Mouse (Mus musculus) midbrain, embryonic 10.5 days (tissue): Measurements from ENCODE around the gene Ubxn6. TPM values are rescaled to one million over a fixed set of nuclear protein-coding genes. Genes with fewer than 3 reads are reported as not detected.
"Not testable (repeated sequence)": the region's sequence is repeated elsewhere in the genome, so short reads cannot be mapped to it uniquely, and the experiment has no call there.

Experiments used
- DNase-seq: peaks from one replicate; pipeline ENCODE4 v3.0.0-alpha.2; 2017; ENCODE audit warnings: low spot score
- H3K27ac ChIP-seq: fragments of 300-500 bp; sonication (generic); replicated peaks from 2 replicates; pipeline ENCODE4 v1.5.1; 2016; ENCODE audit warnings: mild to moderate bottlenecking
- H3K27me3 ChIP-seq: fragments of 300-500 bp; sonication (generic); 2 replicates; pipeline ENCODE4 v1.6.1; 2016; ENCODE audit warnings: low read depth, mild to moderate bottlenecking; ENCODE audit not compliant: poor library complexity, severe bottlenecking
- H3K36me3 ChIP-seq: fragments of 300-500 bp; sonication (generic); 2 replicates; pipeline ENCODE4 v1.6.1; 2016; ENCODE audit warnings: mild to moderate bottlenecking, moderate library complexity
- H3K4me1 ChIP-seq: fragments of 300-500 bp; sonication (generic); 2 replicates; pipeline ENCODE4 v1.6.1; 2016
- H3K4me3 ChIP-seq: fragments of 300-500 bp; sonication (generic); 2 replicates; pipeline ENCODE4 v1.5.1; 2016; ENCODE audit warnings: mild to moderate bottlenecking, moderate library complexity
- H3K9me3 ChIP-seq: fragments of 300-500 bp; sonication (generic); replicated peaks from 2 replicates; pipeline ENCODE4 v1.6.1; 2016; ENCODE audit warnings: mild to moderate bottlenecking
- WGBS: fragments of 180-500 bp; shearing (Covaris S2); methylation state at CpG from one replicate; pipeline ENCODE4 v1.1.7; 2016; 5-methylcytosine and 5-hydroxymethylcytosine counted together
- polyA plus RNA-seq: library from polyadenylated mRNA; unstranded; fragments of >200 nt; fragmentation: Nextera tagmentation; extraction: Ambion mirVana; gene quantifications from 2 replicates; pipeline ENCODE4 v1.2.1, GENCODE M21; 2016

The Ubxn6 gene
- polyA plus RNA-seq, 1 experiment from 2014 or later: 35.7 TPM

- Histone ChIP-seq H3K9me3 (no peaks in the 10 kb centered on the region), H3K4me3 (no peak within 1 kb of the TSS), H3K4me1 (peaks cover 10% of the 10 kb centered on the region; the same call in 1 of the 2 replicates), H3K36me3 (no peaks in the 10 kb centered on the region), H3K27ac (no peak within 1 kb of the TSS), H3K27me3 (no peaks in the 10 kb centered on the region)
- no peak for DNase-seq
- 63% methylated on average over 8 of the region's 10 CpGs for WGBS
Observed at GRCm38 (mm10) chr17:56109219-56110051, 34.6 kb upstream of the Ubxn6 start, which contains the start of gene Plin4. Plin4 (minus strand) TSS chr17:56109803.

GRCm38 (mm10) chr17:56108334-56109044 is 33.7 kb upstream of the Ubxn6 start:
- H3K9me3 ChIP-seq: no peaks in the 10 kb centered on the region
- H3K27ac ChIP-seq: no peak overlapping the region
- DNase-seq: no peak
- no peak overlapping the region for H3K4me3 ChIP-seq
- no peaks in the 10 kb centered on the region for H3K27me3 ChIP-seq
- WGBS: 87% methylated on average over 6 of the region's 6 CpGs
- peaks cover 7% of the 10 kb centered on the region for H3K36me3 ChIP-seq
- H3K4me1 ChIP-seq: peaks cover 8% of the 10 kb centered on the region; the same call in 1 of the 2 replicates

GRCm38 (mm10) chr17:56107736-56108135 is 32.9 kb upstream of the Ubxn6 start:
- Histone ChIP-seq H3K27ac (no peak overlapping the region), H3K4me1 (peaks cover 2% of the 10 kb centered on the region; the same call in 1 of the 2 replicates), H3K4me3 (no peak overlapping the region), H3K27me3 (no peaks in the 10 kb centered on the region), H3K36me3 (peaks cover 14% of the 10 kb centered on the region), H3K9me3 (no peaks in the 10 kb centered on the region)
- 72% methylated on average over 2 of the region's 2 CpGs for WGBS
- no peak for DNase-seq

- 85% methylated on average over 4 of the region's 4 CpGs for WGBS
- no peak for DNase-seq
- Histone ChIP-seq H3K36me3 (peaks cover 22% of the 10 kb centered on the region), H3K9me3 (no peaks in the 10 kb centered on the region), H3K27ac (no peak overlapping the region), H3K4me1 (no peaks in the 10 kb centered on the region), H3K4me3 (no peak overlapping the region), H3K27me3 (no peaks in the 10 kb centered on the region)
Observed at GRCm38 (mm10) chr17:56106981-56107380, 32.2 kb upstream of the Ubxn6 start.

GRCm38 (mm10) chr17:56106436-56106835 is 31.6 kb upstream of the Ubxn6 start:
- H3K27ac ChIP-seq, H3K4me3 ChIP-seq, H3K4me1 ChIP-seq, DNase-seq, H3K27me3 ChIP-seq, H3K9me3 ChIP-seq: not testable (repeated sequence)
- WGBS: 94% methylated on average over 4 of the region's 4 CpGs
- peaks cover 27% of the 10 kb centered on the region for H3K36me3 ChIP-seq

GRCm38 (mm10) chr17:56104821-56105220 is 30.0 kb upstream of the Ubxn6 start:
- not testable (repeated sequence) for H3K27me3 ChIP-seq, H3K27ac ChIP-seq, H3K9me3 ChIP-seq, H3K4me1 ChIP-seq, DNase-seq, H3K4me3 ChIP-seq
- 94% methylated on average over 2 of the region's 5 CpGs for WGBS
- H3K36me3 ChIP-seq: peaks cover 43% of the 10 kb centered on the region

- no peak overlapping the region for H3K27ac ChIP-seq
- 95% methylated on average over 8 of the region's 8 CpGs for WGBS
- no peak overlapping the region for H3K4me3 ChIP-seq
- H3K9me3 ChIP-seq: no peaks in the 10 kb centered on the region
- no peaks in the 10 kb centered on the region for H3K27me3 ChIP-seq
- DNase-seq: no peak
- H3K4me1 ChIP-seq: no peaks in the 10 kb centered on the region
- peaks cover 55% of the 10 kb centered on the region for H3K36me3 ChIP-seq
Observed at GRCm38 (mm10) chr17:56103465-56104285, 28.8 kb upstream of the Ubxn6 start.

- Histone ChIP-seq H3K27me3 (no peaks in the 10 kb centered on the region), H3K27ac (no peak overlapping the region), H3K4me3 (no peak overlapping the region), H3K4me1 (no peaks in the 10 kb centered on the region), H3K9me3 (no peaks in the 10 kb centered on the region), H3K36me3 (peaks cover 62% of the 10 kb centered on the region)
- WGBS: 94% methylated on average over 9 of the region's 9 CpGs
- no peak for DNase-seq
Observed at GRCm38 (mm10) chr17:56102927-56103326, 28.1 kb upstream of the Ubxn6 start.

GRCm38 (mm10) chr17:56102158-56102557 is 27.3 kb upstream of the Ubxn6 start:
- Histone ChIP-seq H3K27me3 (no peaks in the 10 kb centered on the region), H3K27ac (no peak overlapping the region), H3K36me3 (peaks cover 70% of the 10 kb centered on the region), H3K4me3 (no peak overlapping the region), H3K4me1 (no peaks in the 10 kb centered on the region), H3K9me3 (no peaks in the 10 kb centered on the region)
- DNase-seq: no peak
- 91% methylated on average over 5 of the region's 5 CpGs for WGBS

- H3K27me3 ChIP-seq: no peaks in the 10 kb centered on the region
- H3K4me3 ChIP-seq: no peak overlapping the region
- DNase-seq: no peak
- 95% methylated on average over 3 of the region's 3 CpGs for WGBS
- no peaks in the 10 kb centered on the region for H3K4me1 ChIP-seq
- H3K27ac ChIP-seq: no peak overlapping the region
- H3K36me3 ChIP-seq: peaks cover 83% of the 10 kb centered on the region
- H3K9me3 ChIP-seq: no peaks in the 10 kb centered on the region
Observed at GRCm38 (mm10) chr17:56100811-56101210, 26.0 kb upstream of the Ubxn6 start.

- Histone ChIP-seq H3K27me3 (no peaks in the 10 kb centered on the region), H3K36me3 (peaks cover 98% of the 10 kb centered on the region), H3K9me3 (no peaks in the 10 kb centered on the region), H3K4me3 (no peak overlapping the region), H3K27ac (no peak overlapping the region), H3K4me1 (no peaks in the 10 kb centered on the region)
- DNase-seq: no peak
- 95% methylated on average over 15 of the region's 15 CpGs for WGBS
Observed at GRCm38 (mm10) chr17:56098711-56099572, 24.1 kb upstream of the Ubxn6 start.

GRCm38 (mm10) chr17:56098180-56098579 is 23.4 kb upstream of the Ubxn6 start:
- no peaks in the 10 kb centered on the region for H3K4me1 ChIP-seq
- no peaks in the 10 kb centered on the region for H3K9me3 ChIP-seq
- no peaks in the 10 kb centered on the region for H3K27me3 ChIP-seq
- 88% methylated on average over 8 of the region's 8 CpGs for WGBS
- DNase-seq: no peak
- no peak overlapping the region for H3K4me3 ChIP-seq
- peaks cover 97% of the 10 kb centered on the region for H3K36me3 ChIP-seq
- H3K27ac ChIP-seq: no peak overlapping the region
